Mouse (Mus musculus): ENCODE results near the gene Tnnt2. TPM values are rescaled to one million over a fixed set of nuclear protein-coding genes. Genes with fewer than 3 reads are reported as not detected.

Tnnt2 gene
- polyA plus RNA-seq, 1 experiment from 2014 or later, result 2,168 TPM

DNA sequence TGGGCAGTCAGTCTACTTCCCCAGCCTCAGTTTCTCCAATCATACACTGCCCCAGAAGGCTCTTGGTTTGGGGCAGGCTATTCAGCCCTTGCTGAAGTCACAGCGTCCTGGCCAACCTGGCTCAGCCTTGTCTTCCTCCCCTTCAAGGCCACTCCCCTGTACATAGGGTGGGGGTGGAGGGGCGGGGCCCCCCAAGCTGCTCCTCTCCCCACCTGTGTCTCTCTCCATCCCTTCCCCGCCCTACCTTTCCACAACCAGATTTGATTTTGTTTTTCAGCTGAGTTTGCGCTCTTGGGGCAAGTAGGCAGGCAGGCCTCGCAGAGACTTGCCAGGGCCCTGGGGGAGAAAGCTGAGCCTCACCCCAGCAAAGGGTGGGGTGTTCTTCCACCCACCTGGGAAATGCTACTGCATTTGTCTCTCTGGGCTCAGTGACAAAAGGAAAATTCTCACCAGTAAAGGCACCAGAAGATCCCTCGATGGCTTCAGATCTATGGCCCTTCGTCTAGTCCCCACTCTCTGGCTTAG is 63.9 kb downstream of the Tnnt2 start:
- 59% methylated on average over 7 of the region's 7 CpGs for WGBS
- H3K9me3 ChIP-seq, result no peaks in the 10 kb centered on the region
- DNase-seq (ENCODE audit: low spot score), result no peak
- peaks cover 54% of the 10 kb centered on the region for H3K27me3 ChIP-seq (ENCODE audit: insufficient read depth, poor library complexity, severe bottlenecking)
- no peaks in the 10 kb centered on the region for H3K36me3 ChIP-seq
- H3K4me3 ChIP-seq, result no peak overlapping the region
- H3K27ac ChIP-seq, result no peak overlapping the region
- no peaks in the 10 kb centered on the region for H3K4me1 ChIP-seq

Other genes with a start within 250 kb of the Tnnt2 start
- gene Nav1, start 229.1 kb upstream of the Tnnt2 start, polyA plus RNA-seq (2016; fragmentation: Nextera tagmentation; extraction: Ambion mirVana), result 26.5 and 33.0 TPM in 2 replicates
- 202 and 238 TPM in 2 replicates for gene Csrp1, start 116.3 kb upstream of the Tnnt2 start, polyA plus RNA-seq (2016; fragmentation: Nextera tagmentation; extraction: Ambion mirVana)
- 63.2 and 65.3 TPM in 2 replicates for gene Phlda3, start 70.2 kb upstream of the Tnnt2 start, polyA plus RNA-seq (2016; fragmentation: Nextera tagmentation; extraction: Ambion mirVana)
- 2,290 and 3,821 TPM in 2 replicates for gene Tnni1, start 56.9 kb upstream of the Tnnt2 start, polyA plus RNA-seq (2016; fragmentation: Nextera tagmentation; extraction: Ambion mirVana)
- gene Lad1, start 17.8 kb upstream of the Tnnt2 start, polyA plus RNA-seq (2016; fragmentation: Nextera tagmentation; extraction: Ambion mirVana), result 3.3 and 6.8 TPM in 2 replicates
- 0.04 TPM in 1 of 2 replicates, not detected in the other for gene Pkp1, start 82.9 kb downstream of the Tnnt2 start, polyA plus RNA-seq (2016; fragmentation: Nextera tagmentation; extraction: Ambion mirVana)
- gene Igfn1, start 170.0 kb downstream of the Tnnt2 start, polyA plus RNA-seq (2016; fragmentation: Nextera tagmentation; extraction: Ambion mirVana), result not detected in 2 replicates
- 155 and 166 TPM in 2 replicates for gene Tmem9, start 171.8 kb downstream of the Tnnt2 start, polyA plus RNA-seq (2016; fragmentation: Nextera tagmentation; extraction: Ambion mirVana)
- not detected in 2 replicates for gene Ascl5, start 214.4 kb downstream of the Tnnt2 start, polyA plus RNA-seq (2016; fragmentation: Nextera tagmentation; extraction: Ambion mirVana)
- 1.3 and 1.6 TPM in 2 replicates for gene Cacna1s, start 216.4 kb downstream of the Tnnt2 start, polyA plus RNA-seq (2016; fragmentation: Nextera tagmentation; extraction: Ambion mirVana)

Measured in heart, embryonic 10.5 days (tissue).